Mouse (Mus musculus) ES-E14 (cell line): ENCODE results near the gene Gatad2b. TPM values are rescaled to one million over a fixed set of nuclear protein-coding genes. Genes with fewer than 3 reads are reported as not detected.

ENCODE experiments used
- DNase-seq: peaks from one replicate; pipeline ENCODE4 v3.0.0-alpha.2; 2013; ENCODE audit warnings: low read depth, low spot score
- H3K27ac ChIP-seq: 2 replicates; pipeline ENCODE4 v1.5.1; 2012; ENCODE audit warnings: low read depth, mild to moderate bottlenecking, low read length, moderate library complexity, mixed read lengths; ENCODE audit not compliant: poor library complexity, insufficient read depth, severe bottlenecking
- H3K36me3 ChIP-seq: 2 replicates; pipeline ENCODE4 v1.6.1; 2012; ENCODE audit warnings: mild to moderate bottlenecking, low read length, moderate library complexity, mixed read lengths; ENCODE audit not compliant: control insufficient read depth, poor library complexity, insufficient read depth, severe bottlenecking
- H3K4me1 ChIP-seq, 2 experiments: fragments of 150-350 bp in 1 of 2; sonication (generic) in 1 of 2; 2 replicates each; pipeline ENCODE4 v1.6.1; 2012; ENCODE audit warnings: low read length in 2 of 2, mild to moderate bottlenecking in 1 of 2, mixed read lengths in 1 of 2; ENCODE audit not compliant: control insufficient read depth in 2 of 2, insufficient read depth in 2 of 2, poor library complexity in 1 of 2
- H3K4me3 ChIP-seq, 2 experiments: fragments of 150-350 bp in 1 of 2; sonication (generic) in 1 of 2; 2 replicates each; pipeline ENCODE4 v1.5.1; 2012; ENCODE audit warnings: low read length in 2 of 2, low read depth in 1 of 2, mild to moderate bottlenecking in 1 of 2, mixed read lengths in 1 of 2; ENCODE audit not compliant: insufficient read depth in 1 of 2, poor library complexity in 1 of 2, severe bottlenecking in 1 of 2
- H3K9ac ChIP-seq: 2 replicates; pipeline ENCODE4 v1.6.1; 2012; ENCODE audit warnings: low read depth, mild to moderate bottlenecking, low read length, mixed read lengths; ENCODE audit not compliant: poor library complexity, insufficient read depth, severe bottlenecking
- H3K9me3 ChIP-seq: fragments of 150-350 bp; sonication (generic); 2 replicates; pipeline ENCODE4 v1.6.1; 2012; ENCODE audit warnings: low read depth, mild to moderate bottlenecking, low read length; ENCODE audit not compliant: control insufficient read depth, insufficient read depth
- CHD2 ChIP-seq: IDR thresholded peaks from 2 replicates; pipeline ENCODE4 v1.6.1; 2014; ENCODE audit warnings: mild to moderate bottlenecking, low read depth, low read length, inconsistent platforms
- HCFC1 ChIP-seq: IDR thresholded peaks from 2 replicates; pipeline ENCODE4 v1.6.1; 2012; ENCODE audit warnings: low read length, inconsistent platforms, borderline replicate concordance; ENCODE audit not compliant: insufficient read depth
- MAFK ChIP-seq: IDR thresholded peaks from 2 replicates; pipeline ENCODE4 v1.6.1; 2014; ENCODE audit warnings: mild to moderate bottlenecking, low read depth, low read length, inconsistent platforms; ENCODE audit not compliant: insufficient read depth
- ZC3H11A ChIP-seq: IDR thresholded peaks from 2 replicates; pipeline ENCODE4 v1.6.1; 2012; ENCODE audit warnings: low read depth, mild to moderate bottlenecking, inconsistent platforms, low read length, borderline replicate concordance
- ZNF384 ChIP-seq: IDR thresholded peaks from 2 replicates; pipeline ENCODE4 v1.6.1; 2012; ENCODE audit warnings: low read depth, low read length, inconsistent platforms
- in situ Hi-C, 2 experiments: fragments of 600-800 bp; cut with MboI; formaldehyde crosslinking; loops; one replicate each; pipeline ENCODE4 v1.15.1; 2025; ENCODE audit warnings: low sequenced_read_pairs in 2 of 2, inconsistent platforms in 1 of 2; ENCODE audit not compliant: unreplicated experiment in 2 of 2
- total RNA-seq: library from RNA; depleted of rRNA; stranded (reverse); fragments of 300-350 nt; gene quantifications from 2 replicates; pipeline ENCODE4 v1.2.3, GENCODE M21; 2012

Gene Gatad2b
- total RNA-seq, 1 experiment = 20.9 TPM

DNA sequence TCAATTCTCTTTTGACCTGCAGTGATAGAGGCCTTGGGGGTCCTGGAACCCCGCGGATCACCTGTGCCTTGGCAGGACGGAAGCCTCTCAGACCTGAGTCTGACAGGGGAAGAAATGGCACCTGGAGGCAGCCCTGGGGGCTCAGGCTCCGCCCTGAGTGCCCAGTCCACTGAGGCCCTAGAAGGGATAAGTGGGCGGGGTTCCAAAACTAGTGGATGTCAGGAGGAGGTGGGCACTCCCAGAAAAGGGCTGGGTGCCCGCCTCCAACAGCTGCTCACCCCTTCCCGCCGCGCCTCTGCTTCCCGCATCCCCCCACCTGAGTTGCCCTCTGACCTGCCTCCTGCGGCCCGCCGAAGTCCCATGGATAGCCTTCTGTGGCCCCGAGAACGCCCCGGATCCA, 16.1 kb upstream of the Gatad2b start:
- Histone ChIP-seq H3K4me1 (peaks cover 0 to 13% of the 10 kb centered on the region in 2 experiments; a peak in 1 of 4 replicates), H3K4me3 (peak overlapping the region; percentile 2 to 28; a peak in 3 of 4 replicates), H3K36me3 (peaks cover 8% of the 10 kb centered on the region; the same call in 1 of the 2 replicates), H3K9me3 (no peaks in the 10 kb centered on the region), H3K9ac (no peak overlapping the region), H3K27ac (no peak overlapping the region)
- TF ChIP-seq ZC3H11A = no peak
- TF ChIP-seq MAFK = no peak
- TF ChIP-seq HCFC1 = no peak
- TF ChIP-seq CHD2 = no peak
- TF ChIP-seq ZNF384 = no peak
- in situ Hi-C loops = no loop called here
- DNase-seq = no peak

DNA sequence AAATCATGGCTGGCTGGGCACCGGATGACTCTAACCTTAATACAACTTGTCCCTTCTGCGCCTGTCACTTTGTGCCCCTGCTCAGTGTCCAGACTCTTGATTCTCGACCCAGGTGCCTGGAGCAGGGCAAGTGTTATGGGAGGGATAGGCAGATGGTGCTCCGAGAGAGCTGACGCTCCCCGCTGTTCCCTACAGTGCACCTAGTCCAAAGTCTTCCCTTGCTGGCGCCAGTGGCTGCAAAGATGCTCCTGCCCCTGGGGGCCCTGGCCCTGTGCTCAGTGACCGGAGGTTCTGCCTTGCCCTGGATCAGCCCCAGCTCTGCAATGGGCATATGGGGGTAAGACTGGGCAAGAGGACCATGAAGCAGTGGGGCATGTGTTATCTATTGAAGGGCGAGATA, 15.2 kb upstream of the Gatad2b start:
- in situ Hi-C loops = no loop called here
- H3K36me3 ChIP-seq = peaks cover 8% of the 10 kb centered on the region; the same call in 1 of the 2 replicates

GRCm38 (mm10) chr3:90278211-90278610, 14.8 kb upstream of the Gatad2b start:
- H3K36me3 ChIP-seq = peaks cover 8% of the 10 kb centered on the region; the same call in 1 of the 2 replicates
- in situ Hi-C loops = no loop called here

More for the DNA sequence above, 15.2 kb upstream of the Gatad2b start:
- no peak for DNase-seq
- Histone ChIP-seq H3K27ac (no peak overlapping the region), H3K9ac (no peak overlapping the region), H3K4me3 (no peak overlapping the region; a peak in 1 of 4 replicates), H3K4me1 (peaks cover 0 to 11% of the 10 kb centered on the region in 2 experiments; a peak in 1 of 4 replicates), H3K9me3 (no peaks in the 10 kb centered on the region)
- no peak for TF ChIP-seq CHD2
- TF ChIP-seq ZNF384 = no peak
- no peak for TF ChIP-seq MAFK
- TF ChIP-seq ZC3H11A = no peak
- TF ChIP-seq HCFC1 = no peak

GRCm38 (mm10) chr3:90279216-90279615, 13.8 kb upstream of the Gatad2b start:
- TF ChIP-seq ZC3H11A (no peak), MAFK (no peak), HCFC1 (no peak), ZNF384 (no peak), CHD2 (no peak)
- Histone ChIP-seq H3K9me3 (no peaks in the 10 kb centered on the region), H3K9ac (no peak overlapping the region), H3K27ac (no peak overlapping the region), H3K36me3 (peaks cover 6% of the 10 kb centered on the region; the same call in 1 of the 2 replicates), H3K4me1 (peaks cover 0 to 1% of the 10 kb centered on the region in 2 experiments; a peak in 1 of 4 replicates), H3K4me3 (no peak overlapping the region)
- no peak for DNase-seq
- in situ Hi-C loops = no loop called here

More at GRCm38 (mm10) chr3:90278211-90278610, 14.8 kb upstream of the Gatad2b start:
- H3K9me3 ChIP-seq = no peaks in the 10 kb centered on the region
- peaks cover 0 to 11% of the 10 kb centered on the region in 2 experiments; a peak in 1 of 4 replicates for H3K4me1 ChIP-seq
- H3K27ac ChIP-seq = no peak overlapping the region
- no peak overlapping the region for H3K9ac ChIP-seq
- DNase-seq = no peak
- TF ChIP-seq CHD2 = no peak
- TF ChIP-seq ZC3H11A = no peak
- no peak for TF ChIP-seq MAFK
- TF ChIP-seq HCFC1 = no peak
- no peak for TF ChIP-seq ZNF384
- no peak overlapping the region for H3K4me3 ChIP-seq

GRCm38 (mm10) chr3:90279743-90280142, 13.2 kb upstream of the Gatad2b start:
- no peak for TF ChIP-seq MAFK
- TF ChIP-seq ZNF384 = no peak
- no peak for TF ChIP-seq ZC3H11A
- no peak for TF ChIP-seq CHD2
- no peak for TF ChIP-seq HCFC1
- no peak for DNase-seq
- H3K36me3 ChIP-seq = peaks cover 5% of the 10 kb centered on the region; the same call in 1 of the 2 replicates

More at GRCm38 (mm10) chr3:90279743-90280142, 13.2 kb upstream of the Gatad2b start:
- Histone ChIP-seq H3K4me1 (no peaks in the 10 kb centered on the region; a peak in 1 of 4 replicates), H3K9me3 (no peaks in the 10 kb centered on the region), H3K27ac (no peak overlapping the region), H3K4me3 (no peak overlapping the region), H3K9ac (no peak overlapping the region)
- in situ Hi-C loops = no loop called here
